Mouse (Mus musculus) spleen, adult 2 months (tissue): ENCODE measurements at regions not wholly inside any gene's neighbourhood (a gene's known extent, or its start where the extent isn't known, plus 50 kb on each side); places are given as distances from the start of the nearest gene placed in this dataset.

ENCODE experiments used
- CTCF ChIP-seq: fragments of 200-500 bp; IDR thresholded peaks from 2 replicates; pipeline ENCODE4 v1.5.1; 2011; ENCODE audit warnings: mild to moderate bottlenecking, inconsistent platforms; ENCODE audit not compliant: insufficient read depth, insufficient read length, insufficient replicate concordance; ENCODE audit errors: extremely low read depth
- POLR2A ChIP-seq: fragments of 200-500 bp; IDR thresholded peaks from 2 replicates; pipeline ENCODE4 v1.6.1; 2011; ENCODE audit warnings: low read depth, low read length, inconsistent platforms

GRCm38 (mm10) chr7:73315555-73315954 is 59.8 kb upstream of the Rgma start:
- TF ChIP-seq CTCF (no peak), POLR2A (no peak)
